Mouse (Mus musculus) right cerebral cortex, postnatal 25 days (tissue): ENCODE data around the gene Anks1b.
"Not testable (repeated sequence)": the region's sequence is repeated elsewhere in the genome, so short reads cannot be mapped to it uniquely, and the experiment has no call there.

ENCODE experiments used
- DNase-seq: peaks from one replicate; pipeline ENCODE4 v3.0.0; 2022

Gene Anks1b

GRCm38 (mm10) chr10:90596142-90596541 lies 722.8 kb downstream of the Anks1b start:
- DNase-seq, result peak; percentile 66

GRCm38 (mm10) chr10:90596576-90596975 lies 723.3 kb downstream of the Anks1b start:
- peak; percentile 76 for DNase-seq

GRCm38 (mm10) chr10:90599149-90599548 lies 725.8 kb downstream of the Anks1b start:
- DNase-seq, result no peak

DNA sequence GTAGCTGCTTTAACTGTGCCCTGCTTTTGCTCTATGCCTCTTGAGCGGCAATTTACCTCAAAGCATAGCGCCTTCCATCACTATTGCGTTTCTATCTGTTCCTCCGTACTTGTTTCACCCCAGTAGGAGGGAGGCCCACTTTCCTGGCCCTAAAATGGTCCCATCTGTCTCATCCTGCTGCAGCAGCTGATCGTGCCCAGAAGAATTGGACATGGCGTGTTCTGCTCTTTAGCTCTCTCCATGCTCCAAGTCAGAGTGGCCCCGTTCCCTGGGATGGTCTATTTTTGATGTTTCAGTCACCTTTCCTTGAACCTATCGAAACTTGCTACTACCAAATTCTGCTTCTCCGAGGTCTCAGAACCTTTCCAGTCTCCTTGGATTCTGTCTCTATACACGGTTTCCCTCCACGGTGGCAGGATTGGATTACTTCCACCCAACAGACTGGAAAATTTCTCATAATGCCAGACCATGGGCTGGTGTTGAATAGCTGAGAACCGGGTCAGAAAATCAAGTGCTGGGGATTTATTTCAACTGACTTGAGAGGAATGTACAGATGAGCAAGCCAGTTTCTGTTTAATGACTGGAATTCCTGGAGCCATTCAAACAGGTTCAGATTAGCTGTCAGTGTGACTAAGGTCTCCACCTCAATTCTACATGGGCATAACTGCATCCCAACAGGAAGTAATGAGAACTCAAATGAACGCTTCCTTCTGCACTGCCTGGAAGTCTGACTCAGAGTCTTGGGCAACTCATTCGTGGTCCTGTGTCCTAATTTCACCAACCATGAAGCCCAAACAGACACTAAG lies 726.6 kb downstream of the Anks1b start:
- DNase-seq, result no peak

DNA sequence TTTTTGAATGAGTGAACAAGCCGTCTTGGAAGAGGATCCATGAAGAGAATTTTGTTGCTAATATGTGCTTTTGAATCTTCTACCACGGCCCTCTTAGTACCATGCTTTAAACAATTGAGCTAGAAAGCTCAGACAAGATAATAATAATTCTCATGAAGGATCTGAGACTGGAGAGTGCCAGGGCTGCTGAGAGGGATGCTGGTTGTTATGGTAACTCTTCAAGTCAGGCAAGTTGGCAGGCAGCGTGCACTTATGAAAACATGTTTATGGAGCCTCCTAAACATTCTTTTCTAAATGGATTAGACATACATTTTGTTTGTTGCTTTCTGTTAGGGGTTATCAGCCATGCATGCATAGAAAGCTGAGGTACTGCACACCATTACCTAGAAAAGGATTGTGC lies 734.3 kb downstream of the Anks1b start:
- no peak for DNase-seq

DNA sequence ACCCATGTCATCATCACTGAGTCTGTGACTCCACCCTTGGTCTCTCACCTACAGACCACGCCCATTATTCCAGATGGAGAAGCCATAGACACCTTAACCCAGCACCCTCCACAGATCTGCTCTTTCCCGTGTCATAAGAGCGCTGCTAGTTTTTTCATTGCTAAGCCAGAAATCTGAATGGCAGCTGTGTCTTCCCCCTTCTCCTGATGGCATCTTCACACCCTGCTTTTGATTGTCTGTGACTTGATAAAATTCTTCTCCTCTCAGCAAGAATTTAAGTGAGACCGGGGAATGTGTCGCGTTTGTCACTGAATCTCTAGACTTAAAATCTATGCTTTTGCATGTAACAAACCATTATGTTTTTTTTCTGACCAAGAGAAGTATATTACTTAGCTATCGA lies 736.1 kb downstream of the Anks1b start:
- no peak for DNase-seq

DNA sequence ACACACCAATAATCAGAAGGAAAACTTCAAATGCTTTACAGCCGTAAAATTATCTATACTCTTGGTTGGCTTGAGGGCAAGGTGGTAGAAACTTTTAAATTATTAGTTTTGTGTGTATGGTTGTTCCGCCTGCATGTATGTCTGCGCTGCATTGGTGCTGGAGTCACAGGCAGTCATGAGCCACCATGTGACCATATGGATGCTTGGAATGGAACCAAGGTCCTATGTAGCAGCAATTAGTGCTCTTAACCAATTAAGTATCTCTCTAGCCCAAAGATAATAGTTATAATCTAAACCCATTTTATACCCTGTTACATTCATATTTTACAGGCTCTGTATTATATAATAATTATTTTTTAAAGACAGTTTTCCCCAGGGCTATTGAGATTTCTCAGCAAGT lies 739.7 kb downstream of the Anks1b start:
- no peak for DNase-seq

- no peak for DNase-seq
Measured at GRCm38 (mm10) chr10:90615196-90615595, 741.9 kb downstream of the Anks1b start.

- no peak for DNase-seq
Measured at GRCm38 (mm10) chr10:90616622-90617021, 743.3 kb downstream of the Anks1b start.

GRCm38 (mm10) chr10:90617664-90618296 lies 744.5 kb downstream of the Anks1b start:
- DNase-seq, result no peak

- DNase-seq, result no peak
Measured at GRCm38 (mm10) chr10:90627532-90627931, 754.2 kb downstream of the Anks1b start.

- no peak for DNase-seq
Measured at GRCm38 (mm10) chr10:90630099-90630698, 756.9 kb downstream of the Anks1b start.

DNA sequence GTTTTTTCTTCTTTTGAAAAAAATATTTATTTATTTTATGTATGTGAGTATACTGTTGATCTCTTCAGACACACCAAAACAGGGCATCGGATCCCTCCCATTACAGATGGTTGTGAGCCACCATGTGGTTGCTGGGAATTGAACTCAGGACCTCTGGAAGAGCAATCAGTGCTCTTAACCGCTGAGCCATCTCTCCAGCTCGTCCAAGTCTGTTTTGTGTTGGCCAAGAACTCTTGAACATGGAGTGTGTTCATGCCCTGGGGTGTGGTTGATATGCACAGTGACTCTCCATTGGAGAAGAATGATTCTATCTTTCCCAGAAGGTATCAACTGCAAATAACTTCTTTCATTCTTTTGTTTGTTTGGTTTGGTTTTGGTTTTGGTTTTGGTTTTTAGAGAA lies 757.5 kb downstream of the Anks1b start:
- not testable (repeated sequence) for DNase-seq

- no peak for DNase-seq
Measured at GRCm38 (mm10) chr10:90637352-90637751, 764.0 kb downstream of the Anks1b start.

GRCm38 (mm10) chr10:90649681-90650080 lies 776.4 kb downstream of the Anks1b start:
- DNase-seq, result no peak

GRCm38 (mm10) chr10:90657416-90658120 lies 784.3 kb downstream of the Anks1b start:
- no peak for DNase-seq

DNA sequence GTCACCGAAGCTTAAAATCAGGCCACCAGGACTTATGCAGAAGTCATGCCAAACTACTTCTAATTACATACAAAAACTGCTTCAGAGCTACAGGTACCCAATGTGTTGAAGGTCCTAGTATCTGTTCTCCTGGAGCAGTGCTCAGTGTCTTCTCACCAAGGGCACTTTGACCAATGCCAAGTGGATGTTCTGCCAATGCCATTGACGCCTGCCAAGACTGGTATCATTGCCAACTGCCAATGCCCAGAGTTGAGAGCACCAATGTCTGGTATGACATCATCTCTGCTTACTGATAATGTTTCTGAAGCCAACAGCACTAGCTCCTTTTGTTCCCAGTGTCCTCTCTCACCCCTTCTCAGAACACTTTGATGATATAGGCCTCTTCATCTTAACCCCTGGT lies 793.4 kb downstream of the Anks1b start:
- no peak for DNase-seq

- no peak for DNase-seq
Measured at GRCm38 (mm10) chr10:90670291-90670690, 797.0 kb downstream of the Anks1b start.

GRCm38 (mm10) chr10:90672135-90672534 lies 798.8 kb downstream of the Anks1b start:
- DNase-seq, result no peak

DNA sequence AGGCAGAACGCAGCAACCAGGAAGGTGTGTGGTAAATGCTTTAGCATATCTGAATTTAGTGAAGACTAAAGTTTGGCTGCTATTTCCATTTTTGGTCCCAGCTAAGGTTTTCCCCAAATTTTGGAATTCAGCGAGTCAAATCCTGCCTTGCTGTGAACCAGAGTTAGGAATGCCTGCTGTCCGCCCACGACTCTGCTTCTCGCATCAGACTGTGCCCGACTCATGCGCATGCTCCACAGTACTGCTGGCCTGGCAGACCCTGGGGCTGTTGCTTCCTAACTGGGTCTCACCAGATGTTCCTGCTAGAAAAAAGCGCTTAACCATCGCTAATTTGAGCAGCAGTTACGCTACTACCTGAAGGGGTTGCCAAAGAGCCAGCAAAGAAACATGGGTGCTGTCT lies 801.1 kb downstream of the Anks1b start:
- peak; percentile 75 for DNase-seq

GRCm38 (mm10) chr10:90677421-90677820 lies 804.1 kb downstream of the Anks1b start:
- DNase-seq, result no peak

DNA sequence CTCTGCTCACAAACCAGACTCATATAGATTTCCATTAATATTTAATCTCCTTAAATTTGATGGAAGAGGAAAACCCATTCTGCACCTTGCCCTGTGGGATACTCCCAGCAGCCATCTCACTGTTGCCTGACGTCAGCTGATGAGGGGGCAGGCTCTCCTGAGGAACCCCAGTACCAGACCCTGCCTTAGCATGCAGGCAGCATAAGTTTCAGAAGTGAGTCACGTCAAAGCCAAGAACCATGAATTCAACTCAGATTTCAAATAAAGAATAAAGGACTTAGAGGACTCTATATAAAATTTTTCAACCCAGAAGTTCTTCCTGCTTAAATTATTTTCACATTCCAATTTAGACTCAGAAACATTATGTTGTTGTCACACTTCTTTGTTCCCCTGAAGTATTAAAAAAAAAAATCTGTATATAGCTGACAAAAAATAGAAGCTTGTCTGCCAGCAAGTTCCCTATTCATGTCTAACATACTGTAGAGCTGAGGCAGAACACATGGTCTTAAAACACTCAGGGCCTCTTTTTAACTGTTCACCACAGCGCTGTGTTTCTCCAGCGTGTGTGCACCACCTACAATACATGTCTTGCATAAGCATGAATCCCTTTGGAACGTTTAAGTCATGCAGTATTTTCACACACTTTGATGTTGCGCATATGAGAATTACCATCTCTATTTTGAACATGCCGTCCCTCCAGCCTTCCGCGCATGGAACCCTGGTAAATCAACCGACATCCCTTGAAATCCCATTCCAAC lies 806.6 kb downstream of the Anks1b start:
- DNase-seq, result peak; percentile 45

DNA sequence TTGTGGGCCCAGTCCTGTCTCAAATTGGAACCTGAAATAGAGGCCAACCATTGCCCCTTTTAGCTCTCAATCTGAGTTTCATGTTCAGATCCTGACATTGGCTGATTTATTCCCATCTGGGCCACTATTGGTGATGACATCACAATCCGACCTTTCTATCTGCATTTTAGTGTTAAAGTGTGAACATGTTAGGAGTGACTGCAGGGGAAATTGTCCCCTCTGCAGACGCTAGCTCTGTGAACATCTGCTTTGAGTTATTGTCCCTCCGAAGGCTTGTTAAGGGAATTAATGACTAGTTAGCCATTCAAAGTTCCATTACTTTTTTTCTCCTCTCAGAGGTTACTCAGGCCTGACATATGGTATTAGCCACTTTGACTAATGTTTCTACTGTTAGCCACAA lies 810.5 kb downstream of the Anks1b start:
- DNase-seq, result no peak
